Mouse (Mus musculus): ENCODE data around the gene Ubr2. TPM values are rescaled to one million over a fixed set of nuclear protein-coding genes. Genes with fewer than 3 reads are reported as not detected.
A peak's percentile ranks its signal among the peaks of the same experiment; 100 is the strongest.

Ubr2 gene
- 17.7 and 23.8 TPM in 2 replicates for polyA plus RNA-seq (2014; fragmentation: Nextera tagmentation; extraction: Ambion mirVana)

- H3K27me3 ChIP-seq (ENCODE audit: control insufficient read depth, insufficient read depth, low read length), result no peaks in the 10 kb centered on the region
- peak within 1 kb of the TSS; percentile 90 for H3K27ac ChIP-seq (ENCODE audit: low read depth, low read length)
- ATAC-seq (ENCODE audit: low FRiP score), result peak; percentile 95
- no peaks in the 10 kb centered on the region for H3K4me1 ChIP-seq (replicated peaks; ENCODE audit: control insufficient read depth, insufficient read depth, low read length)
- peak within 1 kb of the TSS; percentile 83 for H3K9ac ChIP-seq (ENCODE audit: low read depth, low read length)
- H3K9me3 ChIP-seq (ENCODE audit: control insufficient read depth, low read length), result no peaks in the 10 kb centered on the region
- 1% methylated on average over 76 of the region's 77 CpGs for WGBS
- peak within 1 kb of the TSS; percentile 84 for H3K4me3 ChIP-seq (ENCODE audit: low read depth, low read length)
- peak; percentile 92 for DNase-seq (ENCODE audit: low spot score)
- peak within 1 kb of the TSS; percentile 73 for H3K4me2 ChIP-seq (replicated peaks; ENCODE audit: low read depth, low read length)
- H3K36me3 ChIP-seq (ENCODE audit: control insufficient read depth, insufficient read depth, low read length), result no peaks in the 10 kb centered on the region
Measured at GRCm38 (mm10) chr17:47009898-47010721, at the start of gene Ubr2. Ubr2 (minus strand) TSS chr17:47010556.

DNA sequence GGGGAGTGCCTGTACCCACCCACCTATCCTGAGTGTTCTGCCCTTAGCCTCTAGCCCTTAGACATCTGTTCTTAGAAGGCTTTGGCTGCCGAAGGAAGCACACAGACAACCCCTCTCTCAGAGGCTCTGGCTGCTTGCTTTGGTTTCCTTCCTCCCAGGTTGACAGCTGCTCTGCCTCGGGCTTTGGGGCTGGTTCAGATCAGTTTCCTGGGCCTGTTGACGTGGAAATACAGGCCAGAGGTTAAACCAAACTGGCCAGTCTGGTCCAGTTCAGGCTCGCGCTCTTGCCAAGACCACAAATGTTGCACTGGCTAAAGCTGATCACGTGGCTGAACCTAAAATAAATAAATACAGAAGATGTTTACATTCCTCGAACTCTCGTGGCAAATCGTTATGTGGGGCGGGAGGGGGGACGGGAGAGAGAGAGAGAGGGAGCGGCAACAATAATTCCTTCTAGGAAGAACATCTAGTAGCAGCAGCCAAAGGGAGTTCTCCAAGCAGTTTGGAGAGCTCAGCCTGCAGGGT is 49.5 kb upstream of the Ubr2 start:
- Histone ChIP-seq H3K27me3 (ENCODE audit: control insufficient read depth, insufficient read depth, low read length) (no peaks in the 10 kb centered on the region), H3K27ac (ENCODE audit: low read depth, low read length) (no peak overlapping the region), H3K4me2 (replicated peaks; ENCODE audit: low read depth, low read length) (no peak overlapping the region), H3K9ac (ENCODE audit: low read depth, low read length) (no peak overlapping the region), H3K4me1 (replicated peaks; ENCODE audit: control insufficient read depth, insufficient read depth, low read length) (no peaks in the 10 kb centered on the region), H3K9me3 (ENCODE audit: control insufficient read depth, low read length) (no peaks in the 10 kb centered on the region), H3K4me3 (ENCODE audit: low read depth, low read length) (no peak overlapping the region), H3K36me3 (ENCODE audit: control insufficient read depth, insufficient read depth, low read length) (no peaks in the 10 kb centered on the region)
- DNase-seq (ENCODE audit: low spot score), result peak; percentile 10
- 62% methylated on average over 12 of the region's 12 CpGs for WGBS
- no peak for ATAC-seq (ENCODE audit: low FRiP score)

GRCm38 (mm10) chr17:47057966-47058365 is 47.6 kb upstream of the Ubr2 start:
- no peaks in the 10 kb centered on the region for H3K27me3 ChIP-seq (ENCODE audit: control insufficient read depth, insufficient read depth, low read length)

DNA sequence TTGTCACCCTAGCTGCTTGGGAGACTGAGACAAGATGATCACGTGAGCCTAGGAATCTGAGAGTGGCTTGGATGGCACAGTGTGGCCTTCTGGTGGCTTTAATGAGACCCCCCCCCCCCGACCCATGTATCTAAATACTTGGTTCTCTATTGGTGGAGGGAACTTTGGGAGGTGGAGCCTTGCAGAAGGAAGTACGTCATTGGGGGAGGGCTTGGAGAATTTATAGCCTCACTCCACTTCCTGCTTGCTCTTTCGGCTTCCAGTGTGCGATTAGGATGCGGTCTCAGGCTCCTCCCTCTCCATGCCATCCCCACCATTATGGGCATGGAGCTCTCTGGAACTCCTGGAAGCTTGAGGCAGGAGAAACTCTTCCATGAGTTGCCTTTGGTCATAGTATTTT is 46.1 kb upstream of the Ubr2 start:
- Histone ChIP-seq H3K4me1 (replicated peaks; ENCODE audit: control insufficient read depth, insufficient read depth, low read length) (no peaks in the 10 kb centered on the region), H3K4me2 (replicated peaks; ENCODE audit: low read depth, low read length) (no peak overlapping the region), H3K36me3 (ENCODE audit: control insufficient read depth, insufficient read depth, low read length) (no peaks in the 10 kb centered on the region), H3K4me3 (ENCODE audit: low read depth, low read length) (no peak overlapping the region), H3K9me3 (ENCODE audit: control insufficient read depth, low read length) (no peaks in the 10 kb centered on the region), H3K27ac (ENCODE audit: low read depth, low read length) (no peak overlapping the region), H3K9ac (ENCODE audit: low read depth, low read length) (no peak overlapping the region), H3K27me3 (ENCODE audit: control insufficient read depth, insufficient read depth, low read length) (no peaks in the 10 kb centered on the region)
- ATAC-seq (ENCODE audit: low FRiP score), result no peak
- no peak for DNase-seq (ENCODE audit: low spot score)
- 83% methylated on average over 6 of the region's 6 CpGs for WGBS

More at GRCm38 (mm10) chr17:47057966-47058365, 47.6 kb upstream of the Ubr2 start:
- DNase-seq (ENCODE audit: low spot score), result no peak
- WGBS, result 94% methylated on average over 4 of the region's 4 CpGs
- no peak for ATAC-seq (ENCODE audit: low FRiP score)
- no peaks in the 10 kb centered on the region for H3K9me3 ChIP-seq (ENCODE audit: control insufficient read depth, low read length)
- no peak overlapping the region for H3K4me3 ChIP-seq (ENCODE audit: low read depth, low read length)
- H3K27ac ChIP-seq (ENCODE audit: low read depth, low read length), result no peak overlapping the region
- no peak overlapping the region for H3K4me2 ChIP-seq (replicated peaks; ENCODE audit: low read depth, low read length)
- no peaks in the 10 kb centered on the region for H3K36me3 ChIP-seq (ENCODE audit: control insufficient read depth, insufficient read depth, low read length)
- no peak overlapping the region for H3K9ac ChIP-seq (ENCODE audit: low read depth, low read length)
- H3K4me1 ChIP-seq (replicated peaks; ENCODE audit: control insufficient read depth, insufficient read depth, low read length), result no peaks in the 10 kb centered on the region

- no peaks in the 10 kb centered on the region for H3K9me3 ChIP-seq (ENCODE audit: control insufficient read depth, low read length)
- H3K9ac ChIP-seq (ENCODE audit: low read depth, low read length), result no peak overlapping the region
- no peak for DNase-seq (ENCODE audit: low spot score)
- no peak overlapping the region for H3K4me3 ChIP-seq (ENCODE audit: low read depth, low read length)
- H3K4me1 ChIP-seq (replicated peaks; ENCODE audit: control insufficient read depth, insufficient read depth, low read length), result no peaks in the 10 kb centered on the region
- H3K4me2 ChIP-seq (replicated peaks; ENCODE audit: low read depth, low read length), result no peak overlapping the region
- WGBS, result 90% methylated on average over 7 of the region's 7 CpGs
- ATAC-seq (ENCODE audit: low FRiP score), result no peak
- no peaks in the 10 kb centered on the region for H3K36me3 ChIP-seq (ENCODE audit: control insufficient read depth, insufficient read depth, low read length)
- H3K27me3 ChIP-seq (ENCODE audit: control insufficient read depth, insufficient read depth, low read length), result no peaks in the 10 kb centered on the region
- no peak overlapping the region for H3K27ac ChIP-seq (ENCODE audit: low read depth, low read length)
Measured at GRCm38 (mm10) chr17:47055121-47055520, 44.8 kb upstream of the Ubr2 start.

DNA sequence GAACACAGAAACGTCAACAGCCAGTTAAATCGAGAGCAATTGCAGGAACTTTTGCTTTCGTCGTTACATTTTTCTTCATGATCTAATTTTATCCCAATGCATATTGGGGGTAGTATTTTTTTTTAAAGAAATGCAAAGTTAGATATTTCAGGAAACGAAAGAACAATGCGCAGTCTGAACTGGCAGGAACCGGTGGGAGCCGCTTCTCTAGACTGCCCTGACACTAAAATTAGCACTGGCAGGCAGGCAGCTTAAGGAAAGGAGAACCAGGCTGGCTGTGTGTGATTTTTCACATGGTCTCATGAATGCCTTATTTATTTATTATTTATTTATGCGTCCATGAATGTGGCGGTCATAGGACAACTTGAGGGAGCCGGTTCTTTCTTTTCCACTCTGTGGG is 44.3 kb upstream of the Ubr2 start:
- no peak overlapping the region for H3K4me3 ChIP-seq (ENCODE audit: low read depth, low read length)
- no peak overlapping the region for H3K27ac ChIP-seq (ENCODE audit: low read depth, low read length)
- H3K9me3 ChIP-seq (ENCODE audit: control insufficient read depth, low read length), result no peaks in the 10 kb centered on the region
- no peaks in the 10 kb centered on the region for H3K36me3 ChIP-seq (ENCODE audit: control insufficient read depth, insufficient read depth, low read length)
- WGBS, result 90% methylated on average over 11 of the region's 11 CpGs
- H3K4me2 ChIP-seq (replicated peaks; ENCODE audit: low read depth, low read length), result no peak overlapping the region
- no peak for ATAC-seq (ENCODE audit: low FRiP score)
- no peak overlapping the region for H3K9ac ChIP-seq (ENCODE audit: low read depth, low read length)
- no peaks in the 10 kb centered on the region for H3K27me3 ChIP-seq (ENCODE audit: control insufficient read depth, insufficient read depth, low read length)
- no peaks in the 10 kb centered on the region for H3K4me1 ChIP-seq (replicated peaks; ENCODE audit: control insufficient read depth, insufficient read depth, low read length)
- DNase-seq (ENCODE audit: low spot score), result no peak

DNA sequence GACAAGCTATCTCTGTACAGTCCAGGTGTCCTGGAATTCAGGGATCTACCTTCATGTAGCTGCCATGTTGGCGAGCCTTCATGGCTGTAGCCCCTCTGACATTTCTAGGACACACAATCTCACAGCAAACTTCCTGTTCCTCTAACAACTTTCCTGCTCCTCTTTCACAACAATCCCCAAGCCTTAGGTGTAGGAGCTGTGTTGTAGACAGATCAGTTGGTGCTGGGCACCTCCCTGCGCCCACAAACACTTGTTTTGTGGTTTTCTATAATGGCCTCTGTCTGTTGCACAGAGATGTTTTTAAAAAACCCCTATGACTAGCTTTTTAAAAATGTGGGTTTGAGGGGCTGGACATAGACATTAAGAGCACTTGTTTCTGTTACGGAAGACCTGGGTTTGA is 40.3 kb upstream of the Ubr2 start:
- no peak overlapping the region for H3K27ac ChIP-seq (ENCODE audit: low read depth, low read length)
- ATAC-seq (ENCODE audit: low FRiP score) (no peak), DNase-seq (ENCODE audit: low spot score) (no peak)
- H3K9ac ChIP-seq (ENCODE audit: low read depth, low read length), result no peak overlapping the region
- H3K4me3 ChIP-seq (ENCODE audit: low read depth, low read length), result no peak overlapping the region
- H3K36me3 ChIP-seq (ENCODE audit: control insufficient read depth, insufficient read depth, low read length), result no peaks in the 10 kb centered on the region
- no peak overlapping the region for H3K4me2 ChIP-seq (replicated peaks; ENCODE audit: low read depth, low read length)
- H3K27me3 ChIP-seq (ENCODE audit: control insufficient read depth, insufficient read depth, low read length), result no peaks in the 10 kb centered on the region
- no peaks in the 10 kb centered on the region for H3K4me1 ChIP-seq (replicated peaks; ENCODE audit: control insufficient read depth, insufficient read depth, low read length)
- no peaks in the 10 kb centered on the region for H3K9me3 ChIP-seq (ENCODE audit: control insufficient read depth, low read length)
- WGBS, result 93% methylated on average over 3 of the region's 3 CpGs

GRCm38 (mm10) chr17:47042866-47043265 is 32.5 kb upstream of the Ubr2 start:
- no peak overlapping the region for H3K4me2 ChIP-seq (replicated peaks; ENCODE audit: low read depth, low read length)
- H3K27me3 ChIP-seq (ENCODE audit: control insufficient read depth, insufficient read depth, low read length), result no peaks in the 10 kb centered on the region
- no peaks in the 10 kb centered on the region for H3K4me1 ChIP-seq (replicated peaks; ENCODE audit: control insufficient read depth, insufficient read depth, low read length)
- WGBS, result 96% methylated on average over 14 of the region's 14 CpGs
- ATAC-seq (ENCODE audit: low FRiP score), result no peak
- no peak overlapping the region for H3K4me3 ChIP-seq (ENCODE audit: low read depth, low read length)
- no peak overlapping the region for H3K9ac ChIP-seq (ENCODE audit: low read depth, low read length)
- H3K9me3 ChIP-seq (ENCODE audit: control insufficient read depth, low read length), result no peaks in the 10 kb centered on the region
- H3K36me3 ChIP-seq (ENCODE audit: control insufficient read depth, insufficient read depth, low read length), result no peaks in the 10 kb centered on the region
- no peak for DNase-seq (ENCODE audit: low spot score)
- H3K27ac ChIP-seq (ENCODE audit: low read depth, low read length), result no peak overlapping the region

Measured in hindbrain, embryonic 11.5 days (tissue).